Mouse (Mus musculus): Measurements from ENCODE around the gene Ascc1. TPM values are rescaled to one million over a fixed set of nuclear protein-coding genes. Genes with fewer than 3 reads are reported as not detected.
A peak's percentile ranks its signal among the peaks of the same experiment; 100 is the strongest.

Gene Ascc1
- polyA plus RNA-seq, 1 experiment from 2014 or later: 36.2 TPM

- no peak for DNase-seq (ENCODE audit: low spot score)
- Histone ChIP-seq H3K36me3 (no peaks in the 10 kb centered on the region), H3K27ac (no peak overlapping the region), H3K4me3 (no peak overlapping the region), H3K9me3 (no peaks in the 10 kb centered on the region), H3K4me1 (peaks cover 33% of the 10 kb centered on the region), H3K27me3 (ENCODE audit: insufficient read depth, poor library complexity, severe bottlenecking) (no peaks in the 10 kb centered on the region)
- WGBS: 76% methylated on average over 8 of the region's 8 CpGs
Observed at GRCm38 (mm10) chr10:60031562-60031961, 29.0 kb downstream of the Ascc1 start.

- WGBS: 66% methylated on average over 2 of the region's 2 CpGs
- Histone ChIP-seq H3K9me3 (no peaks in the 10 kb centered on the region), H3K36me3 (no peaks in the 10 kb centered on the region), H3K27ac (no peak overlapping the region; the same call in 1 of the 2 replicates), H3K4me1 (peaks cover 29% of the 10 kb centered on the region), H3K4me3 (no peak overlapping the region), H3K27me3 (ENCODE audit: insufficient read depth, poor library complexity, severe bottlenecking) (no peaks in the 10 kb centered on the region)
- DNase-seq (ENCODE audit: low spot score): no peak
Observed at GRCm38 (mm10) chr10:60031985-60032384, 29.4 kb downstream of the Ascc1 start.

GRCm38 (mm10) chr10:60032622-60033021 is 30.0 kb downstream of the Ascc1 start:
- Histone ChIP-seq H3K36me3 (no peaks in the 10 kb centered on the region), H3K4me3 (no peak overlapping the region), H3K27me3 (ENCODE audit: insufficient read depth, poor library complexity, severe bottlenecking) (no peaks in the 10 kb centered on the region), H3K9me3 (no peaks in the 10 kb centered on the region), H3K27ac (peak overlapping the region; percentile 22; the same call in 1 of the 2 replicates), H3K4me1 (peaks cover 26% of the 10 kb centered on the region)
- 44% methylated on average over 2 of the region's 2 CpGs for WGBS
- no peak for DNase-seq (ENCODE audit: low spot score)

GRCm38 (mm10) chr10:60033064-60033463 is 30.5 kb downstream of the Ascc1 start:
- Histone ChIP-seq H3K4me1 (peaks cover 26% of the 10 kb centered on the region), H3K27me3 (ENCODE audit: insufficient read depth, poor library complexity, severe bottlenecking) (no peaks in the 10 kb centered on the region), H3K4me3 (no peak overlapping the region), H3K36me3 (no peaks in the 10 kb centered on the region), H3K9me3 (no peaks in the 10 kb centered on the region), H3K27ac (no peak overlapping the region)
- 39% methylated on average over 5 of the region's 5 CpGs for WGBS
- no peak for DNase-seq (ENCODE audit: low spot score)

- peaks cover 26% of the 10 kb centered on the region for H3K4me1 ChIP-seq
- no peaks in the 10 kb centered on the region for H3K36me3 ChIP-seq
- no peak for DNase-seq (ENCODE audit: low spot score)
- H3K4me3 ChIP-seq: no peak overlapping the region
- H3K9me3 ChIP-seq: no peaks in the 10 kb centered on the region
- WGBS: 77% methylated on average over 3 of the region's 3 CpGs
- no peak overlapping the region for H3K27ac ChIP-seq
- no peaks in the 10 kb centered on the region for H3K27me3 ChIP-seq (ENCODE audit: insufficient read depth, poor library complexity, severe bottlenecking)
Observed at GRCm38 (mm10) chr10:60034621-60035020, 32.0 kb downstream of the Ascc1 start.

- Histone ChIP-seq H3K27ac (no peak overlapping the region), H3K4me1 (peaks cover 26% of the 10 kb centered on the region), H3K36me3 (no peaks in the 10 kb centered on the region), H3K4me3 (no peak overlapping the region), H3K27me3 (ENCODE audit: insufficient read depth, poor library complexity, severe bottlenecking) (no peaks in the 10 kb centered on the region), H3K9me3 (no peaks in the 10 kb centered on the region)
- DNase-seq (ENCODE audit: low spot score): no peak
- 57% methylated on average over 4 of the region's 4 CpGs for WGBS
Observed at GRCm38 (mm10) chr10:60035744-60036143, 33.1 kb downstream of the Ascc1 start.

DNA sequence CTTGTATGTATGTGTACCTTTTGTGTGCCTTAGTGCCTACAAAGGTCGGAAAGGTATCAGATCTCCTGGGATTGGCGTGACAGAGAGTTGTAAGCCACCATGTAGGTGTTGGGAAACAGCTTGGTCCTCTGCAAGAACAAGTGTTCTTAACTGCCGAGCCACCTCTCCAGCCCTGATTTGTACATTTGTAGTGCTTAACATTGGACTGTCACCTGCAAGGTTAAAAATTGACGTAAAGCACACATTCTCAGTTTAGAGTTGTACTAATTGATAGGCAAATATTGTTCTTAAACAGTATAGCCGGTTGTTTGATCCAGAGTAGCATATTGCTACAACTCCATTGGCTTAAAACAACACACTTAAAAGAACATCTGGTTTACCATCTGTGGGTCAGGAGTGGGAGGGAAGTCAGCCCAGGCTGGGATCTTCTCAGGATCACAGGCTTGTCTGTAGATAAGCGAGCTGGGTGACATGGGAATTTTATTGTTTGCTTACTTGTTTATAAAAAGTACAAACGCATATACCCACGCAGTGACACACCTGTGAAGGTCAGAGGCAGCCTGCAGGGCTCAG is 39.8 kb downstream of the Ascc1 start:
- Histone ChIP-seq H3K36me3 (no peaks in the 10 kb centered on the region), H3K27me3 (ENCODE audit: insufficient read depth, poor library complexity, severe bottlenecking) (no peaks in the 10 kb centered on the region), H3K4me3 (no peak overlapping the region), H3K4me1 (no peaks in the 10 kb centered on the region), H3K9me3 (no peaks in the 10 kb centered on the region), H3K27ac (no peak overlapping the region)
- no peak for DNase-seq (ENCODE audit: low spot score)
- 85% methylated on average over 8 of the region's 8 CpGs for WGBS

DNA sequence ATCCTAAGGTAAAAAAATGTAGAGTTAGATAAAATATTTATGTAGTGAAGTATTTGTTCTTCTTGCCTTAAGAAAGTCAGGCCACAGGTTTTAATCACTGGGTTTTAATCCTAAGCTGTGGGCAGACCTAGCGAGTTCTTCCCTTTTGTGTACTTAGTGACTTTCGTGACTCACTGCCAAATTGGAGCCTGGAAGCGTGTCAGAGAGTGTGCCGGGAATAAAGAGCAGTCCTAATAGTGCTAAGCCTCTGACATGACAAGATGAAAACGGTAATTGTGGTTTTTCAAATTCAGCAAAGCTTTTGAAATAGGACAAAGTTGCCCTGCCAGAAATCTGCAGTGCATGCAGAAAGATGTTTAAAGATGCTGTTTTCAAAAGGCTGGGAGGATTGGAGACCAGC is 44.1 kb downstream of the Ascc1 start:
- Histone ChIP-seq H3K9me3 (no peaks in the 10 kb centered on the region), H3K27me3 (ENCODE audit: insufficient read depth, poor library complexity, severe bottlenecking) (no peaks in the 10 kb centered on the region), H3K27ac (no peak overlapping the region), H3K36me3 (peaks cover 12% of the 10 kb centered on the region), H3K4me1 (no peaks in the 10 kb centered on the region), H3K4me3 (no peak overlapping the region)
- no peak for DNase-seq (ENCODE audit: low spot score)
- 77% methylated on average over 5 of the region's 5 CpGs for whole genome bisulfite sequencing

- Histone ChIP-seq H3K4me3 (no peak overlapping the region), H3K36me3 (peaks cover 12% of the 10 kb centered on the region), H3K4me1 (no peaks in the 10 kb centered on the region), H3K27ac (no peak overlapping the region), H3K27me3 (ENCODE audit: insufficient read depth, poor library complexity, severe bottlenecking) (no peaks in the 10 kb centered on the region), H3K9me3 (no peaks in the 10 kb centered on the region)
- no peak for DNase-seq (ENCODE audit: low spot score)
- WGBS: 89% methylated on average over 10 of the region's 10 CpGs
Observed at GRCm38 (mm10) chr10:60050581-60050980, 48.0 kb downstream of the Ascc1 start.

DNA sequence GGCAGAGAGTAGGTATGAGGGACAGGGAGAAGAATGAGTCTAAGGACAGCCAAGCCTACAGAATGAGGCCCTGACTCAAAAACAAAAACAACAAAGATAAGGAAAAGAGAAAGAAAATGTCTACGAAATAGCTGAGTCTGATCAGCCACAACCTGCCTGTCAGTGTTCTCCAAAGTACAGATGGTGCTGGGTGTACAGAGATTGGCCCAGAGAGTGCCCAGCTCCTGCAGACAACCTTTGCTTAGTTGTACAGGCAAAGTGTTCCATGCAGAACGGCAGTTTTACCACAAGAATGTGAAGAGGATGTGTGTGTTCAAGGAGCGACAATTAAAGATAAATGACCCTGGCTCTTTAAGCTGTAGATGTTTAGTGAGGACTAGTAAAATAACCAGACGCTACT is 50.5 kb downstream of the Ascc1 start:
- peaks cover 14% of the 10 kb centered on the region for H3K36me3 ChIP-seq
- H3K9me3 ChIP-seq: peaks cover 4% of the 10 kb centered on the region; the same call in 1 of the 2 replicates
- no peaks in the 10 kb centered on the region for H3K4me1 ChIP-seq
- no peak overlapping the region for H3K27ac ChIP-seq
- no peak overlapping the region for H3K4me3 ChIP-seq
- 70% methylated on average over 4 of the region's 4 CpGs for WGBS
- no peaks in the 10 kb centered on the region for H3K27me3 ChIP-seq (ENCODE audit: insufficient read depth, poor library complexity, severe bottlenecking)
- no peak for DNase-seq (ENCODE audit: low spot score)

DNA sequence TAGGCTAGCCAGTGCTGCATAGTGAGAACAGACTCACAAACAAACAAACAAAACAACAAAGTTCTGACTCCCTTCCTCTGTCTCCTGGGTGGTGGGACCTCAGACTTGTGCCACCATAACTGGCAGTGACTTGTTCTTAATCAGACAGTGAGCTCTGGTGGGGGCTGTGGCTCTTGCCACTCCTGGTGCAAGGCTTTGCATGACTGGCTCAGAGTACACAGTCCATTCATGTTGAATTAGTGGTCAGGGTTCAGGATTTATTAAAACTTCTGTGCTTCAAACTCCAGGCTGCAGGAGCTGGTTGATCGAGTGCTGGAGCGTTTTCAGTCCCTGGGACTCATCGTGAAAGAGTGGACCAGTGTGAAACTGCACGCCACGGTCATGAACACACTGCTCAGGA is 59.6 kb downstream of the Ascc1 start:
- peaks cover 4% of the 10 kb centered on the region for H3K4me1 ChIP-seq
- H3K27ac ChIP-seq: no peak overlapping the region
- H3K27me3 ChIP-seq (ENCODE audit: insufficient read depth, poor library complexity, severe bottlenecking): peaks cover 8% of the 10 kb centered on the region
- no peak overlapping the region for H3K4me3 ChIP-seq
- peaks cover 6% of the 10 kb centered on the region; the same call in 1 of the 2 replicates for H3K36me3 ChIP-seq
- WGBS: 84% methylated on average over 5 of the region's 5 CpGs
- no peak for DNase-seq (ENCODE audit: low spot score)
- H3K9me3 ChIP-seq: peaks cover 4% of the 10 kb centered on the region; the same call in 1 of the 2 replicates

- DNase-seq (ENCODE audit: low spot score): no peak
- no peak overlapping the region; the same call in 1 of the 2 replicates for H3K27ac ChIP-seq
- H3K27me3 ChIP-seq (ENCODE audit: insufficient read depth, poor library complexity, severe bottlenecking): peaks cover 13% of the 10 kb centered on the region
- no peaks in the 10 kb centered on the region for H3K9me3 ChIP-seq
- peaks cover 3% of the 10 kb centered on the region; the same call in 1 of the 2 replicates for H3K36me3 ChIP-seq
- H3K4me3 ChIP-seq: no peak overlapping the region
- peaks cover 4% of the 10 kb centered on the region for H3K4me1 ChIP-seq
- 51% methylated on average over 5 of the region's 5 CpGs for WGBS
Observed at GRCm38 (mm10) chr10:60062931-60063330, 60.3 kb downstream of the Ascc1 start.

DNA sequence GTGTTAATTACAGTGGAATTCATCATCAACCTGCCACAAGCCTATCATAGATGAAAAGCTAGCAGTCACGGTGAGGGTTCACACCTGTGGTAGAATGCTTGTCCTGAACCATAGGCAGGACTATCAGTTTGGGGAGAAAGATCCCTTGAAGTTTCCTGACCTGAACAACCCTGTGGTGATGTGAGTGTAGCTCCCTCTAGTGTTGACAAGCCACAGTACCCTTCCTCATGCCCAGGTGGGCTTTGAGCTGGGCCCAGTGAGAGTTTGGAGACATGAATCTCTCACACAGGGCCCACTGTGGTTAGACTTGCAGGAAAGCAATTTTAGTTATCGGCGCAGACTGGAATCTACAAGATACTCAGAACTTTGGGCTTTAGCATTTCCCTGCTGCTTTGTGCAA is 63.9 kb downstream of the Ascc1 start:
- WGBS: 67% methylated on average over 3 of the region's 3 CpGs
- no peaks in the 10 kb centered on the region for H3K9me3 ChIP-seq
- no peak for DNase-seq (ENCODE audit: low spot score)
- peaks cover 4% of the 10 kb centered on the region for H3K4me1 ChIP-seq
- H3K4me3 ChIP-seq: no peak overlapping the region
- H3K27ac ChIP-seq: no peak overlapping the region
- H3K27me3 ChIP-seq (ENCODE audit: insufficient read depth, poor library complexity, severe bottlenecking): peaks cover 22% of the 10 kb centered on the region
- peaks cover 3% of the 10 kb centered on the region; the same call in 1 of the 2 replicates for H3K36me3 ChIP-seq

DNA sequence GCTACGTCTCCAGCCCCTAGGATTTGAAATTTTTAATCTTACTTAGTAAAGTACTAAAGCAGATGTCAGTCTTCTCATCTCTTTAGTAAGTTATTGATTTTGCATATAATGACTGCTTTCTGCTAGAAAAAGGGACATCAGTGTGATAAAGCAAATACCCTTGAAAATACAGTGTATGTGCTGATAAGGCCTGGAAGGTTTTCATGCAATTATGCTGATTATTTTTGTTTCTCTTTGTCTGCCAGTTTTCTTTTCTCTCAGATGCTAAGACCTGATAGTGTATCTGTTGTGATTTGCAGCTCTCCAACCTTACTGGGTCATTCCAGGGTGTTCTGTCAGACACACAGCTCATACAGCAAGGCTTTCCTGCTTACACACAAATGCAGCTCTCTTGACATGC is 72.6 kb downstream of the Ascc1 start:
- H3K9me3 ChIP-seq: no peaks in the 10 kb centered on the region
- no peak overlapping the region for H3K27ac ChIP-seq
- no peaks in the 10 kb centered on the region for H3K36me3 ChIP-seq
- H3K27me3 ChIP-seq (ENCODE audit: insufficient read depth, poor library complexity, severe bottlenecking): peaks cover 44% of the 10 kb centered on the region
- no peak overlapping the region for H3K4me3 ChIP-seq
- WGBS: 81% methylated on average over 1 of the region's 1 CpGs
- peaks cover 24% of the 10 kb centered on the region for H3K4me1 ChIP-seq
- DNase-seq (ENCODE audit: low spot score): no peak
